16 mouse cellular contexts compared by ENCODE assay signal in genomic region chr5:52467841-52468240, GRCm38 (mm10). TPM values are rescaled to one million over a fixed set of nuclear protein-coding genes. Genes with fewer than 3 reads are reported as not detected.
A peak's percentile ranks its signal among the peaks of the same experiment; 100 is the strongest.
DNase-seq lines count a peak whose midpoint lies in the region; TF ChIP-seq lines count a peak whose summit lies in the region.
"Had no signal": no experiment of that assay in that cellular context is flagged by ENCODE, and none has a peak within 500 bp of the region (broad histone marks: within the 10 kb centered on the region; RNA-seq: fewer than 3 reads in every experiment).

No protein-coding gene starts in this region.

- H3K27me3 ChIP-seq in kidney, adult 2 months (replicated peaks; ENCODE audit: control insufficient read depth, insufficient read depth, low read length), result no peaks in the 10 kb centered on the region
- H3K27me3 ChIP-seq: forebrain, embryonic 12.5 days had no signal

- DNase-seq in cerebellum, postnatal 10 days, result peak; percentile 50 to 58
- no peak for DNase-seq in cerebellum, adult 18-20 months
- peak; percentile 4 for DNase-seq in kidney, adult 2 months
- DNase-seq in kidney, postnatal 36 days, result no peak
- DNase-seq: adrenal gland, adult 2 months; adrenal gland, postnatal 10 days; adrenal gland, postnatal 25 days; cerebellum, adult 11-12 months; cerebellum, adult 8-10 months; cerebellum, postnatal 25 days; embryo, embryonic 11 days had no signal

- WGBS in kidney, adult 2 months, result 82% methylated on average over 3 of the region's 3 CpGs

- no peak overlapping the region for H3K4me3 ChIP-seq in kidney, adult 2 months (ENCODE audit: insufficient read depth, low read depth, low read length)
- H3K4me3 ChIP-seq: embryonic facial prominence, embryonic 13.5 days; embryonic facial prominence, embryonic 15.5 days; erythroblast, embryonic 14.5 days; forebrain, embryonic 10.5 days; forebrain, embryonic 12.5 days had no signal

- H3K27ac ChIP-seq in kidney, adult 2 months (ENCODE audit: insufficient read depth, low read depth, low read length), result no peak overlapping the region
- H3K27ac ChIP-seq: embryonic facial prominence, embryonic 13.5 days; embryonic facial prominence, embryonic 15.5 days; forebrain, embryonic 10.5 days; forebrain, embryonic 12.5 days had no signal

- no peaks in the 10 kb centered on the region for H3K36me3 ChIP-seq in kidney, adult 2 months (ENCODE audit: control insufficient read depth, insufficient read depth, low read length)
- H3K36me3 ChIP-seq: embryonic facial prominence, embryonic 13.5 days; embryonic facial prominence, embryonic 15.5 days; forebrain, embryonic 10.5 days; forebrain, embryonic 12.5 days had no signal

- TF ChIP-seq CTCF in kidney, adult 2 months (conservative IDR thresholded peaks at IDR 0.05; ENCODE audit: insufficient read depth, insufficient read length, low read depth, low read length), result no peak

- TF ChIP-seq POLR2A in kidney, adult 2 months (IDR thresholded peaks at IDR 0.05; ENCODE audit: low read depth, low read length), result no peak

- H3K4me1 ChIP-seq in kidney, adult 2 months (ENCODE audit: control insufficient read depth, insufficient read depth, low read length), result no peaks in the 10 kb centered on the region; the same call in 1 of the 2 replicates
- H3K4me1 ChIP-seq: embryonic facial prominence, embryonic 13.5 days had no signal

RNA-seq across cellular contexts. Expression of gene Ccdc149, which starts 3.5 kb away (rescaled TPM):
- polyA plus RNA-seq in kidney, adult 2 months (2012; rRNA removed), result 1.4 and 1.7 TPM in 2 replicates
- polyA plus RNA-seq: erythroblast, embryonic 14.5 days had no signal

Comparison
In these comparisons a context has a peak if more than half of its experiments do, and no peak if none do; other contexts are left out.
1. DNase-seq: peak in cerebellum, postnatal 10 days (2 of 2) and kidney, adult 2 months (single experiment); none in cerebellum, adult 18-20 months (0 of 2) and kidney, postnatal 36 days (0 of 2).